Mouse (Mus musculus) CH12.LX (cell line): ENCODE measurements around the gene Grik1. TPM values are rescaled to one million over a fixed set of nuclear protein-coding genes. Genes with fewer than 3 reads are reported as not detected.

Source experiments
- DNase-seq: peaks from one replicate; pipeline ENCODE4 v3.0.0-alpha.2; 2013; ENCODE audit errors: extremely low read depth
- H3K27ac ChIP-seq: 2 replicates; pipeline ENCODE4 v1.5.1; 2012; ENCODE audit warnings: low read depth, mild to moderate bottlenecking, control low read depth, moderate library complexity; ENCODE audit not compliant: insufficient read depth
- H3K27me3 ChIP-seq: replicated peaks from 2 replicates; pipeline ENCODE3; 2012; ENCODE audit warnings: inconsistent platforms
- H3K36me3 ChIP-seq, 2 experiments: replicated peaks in 1 of 2; 2 replicates each; pipeline versions ENCODE3 to v1.6.1; 2012; ENCODE audit warnings: inconsistent platforms in 1 of 2, low read length in 1 of 2, mild to moderate bottlenecking in 1 of 2, mixed read lengths in 1 of 2, moderate library complexity in 1 of 2; ENCODE audit not compliant: control insufficient read depth in 1 of 2, insufficient read depth in 1 of 2
- H3K4me1 ChIP-seq, 2 experiments: 2 replicates each; pipeline ENCODE4 v1.6.1; 2012; ENCODE audit warnings: inconsistent platforms in 1 of 2, moderate library complexity in 1 of 2; ENCODE audit not compliant: insufficient read depth in 2 of 2, control insufficient read depth in 1 of 2
- H3K4me2 ChIP-seq: 2 replicates; pipeline ENCODE4 v1.6.1; 2012; ENCODE audit warnings: low read depth, mild to moderate bottlenecking, control low read depth; ENCODE audit not compliant: poor library complexity, insufficient read depth, severe bottlenecking
- H3K4me3 ChIP-seq, 3 experiments: fragments of 150-350 bp in 1 of 3; sonication (generic) in 1 of 3; replicated peaks in 1 of 3; 2 replicates each; pipeline versions ENCODE3 to v1.5.1; 2011 to 2012; ENCODE audit warnings: low read depth in 2 of 3, low read length in 2 of 3, mild to moderate bottlenecking in 2 of 3, moderate library complexity in 2 of 3, control low read depth in 1 of 3, improper control_type of control experiment in 1 of 3, inconsistent platforms in 1 of 3, mixed read lengths in 1 of 3; ENCODE audit not compliant: poor library complexity in 1 of 3
- H3K79me2 ChIP-seq: replicated peaks from 2 replicates; pipeline ENCODE4 v1.6.1; 2012; ENCODE audit warnings: mild to moderate bottlenecking, moderate library complexity; ENCODE audit not compliant: control insufficient read depth, poor library complexity, insufficient read depth, severe bottlenecking; ENCODE audit errors: extremely low read depth
- H3K9ac ChIP-seq: 2 replicates; pipeline ENCODE4 v1.6.1; 2012; ENCODE audit warnings: low read depth, mild to moderate bottlenecking, control low read depth, moderate library complexity; ENCODE audit not compliant: insufficient read depth
- H3K9me3 ChIP-seq: replicated peaks from 2 replicates; pipeline ENCODE3; 2012; ENCODE audit warnings: low read length, inconsistent platforms, mixed read lengths
- BHLHE40 ChIP-seq: IDR thresholded peaks from 2 replicates; pipeline ENCODE4 v1.6.1; 2011; ENCODE audit warnings: mild to moderate bottlenecking, low read depth, low read length, improper control_type of control experiment
- CHD2 ChIP-seq: IDR thresholded peaks from 2 replicates; pipeline ENCODE4 v1.6.1; 2011; ENCODE audit warnings: low read length, improper control_type of control experiment
- CTCF ChIP-seq, 2 experiments: IDR thresholded peaks in 1 of 2; conservative IDR thresholded peaks in 1 of 2; 2 replicates each; pipeline ENCODE4 v1.5.1; 2011 to 2012; ENCODE audit warnings: low read depth in 2 of 2, low read length in 2 of 2, improper control_type of control experiment in 1 of 2, inconsistent platforms in 1 of 2, mild to moderate bottlenecking in 1 of 2, moderate library complexity in 1 of 2
- E2F4 ChIP-seq: IDR thresholded peaks from 2 replicates; pipeline ENCODE4 v1.6.1; 2011; ENCODE audit warnings: low read depth, low read length, improper control_type of control experiment; ENCODE audit not compliant: insufficient replicate concordance
- ETS1 ChIP-seq: conservative IDR thresholded peaks from 2 replicates; pipeline ENCODE4 v1.6.1; 2012; ENCODE audit warnings: low read depth, mild to moderate bottlenecking, inconsistent platforms, low read length, improper control_type of control experiment, moderate library complexity
- GABPA ChIP-seq: IDR thresholded peaks from 2 replicates; pipeline ENCODE4 v1.6.1; 2012; ENCODE audit warnings: low read depth, low read length, improper control_type of control experiment, inconsistent platforms; ENCODE audit not compliant: insufficient replicate concordance
- IRF4 ChIP-seq: IDR thresholded peaks from 2 replicates; pipeline ENCODE4 v1.6.1; 2014; ENCODE audit warnings: low read depth, mild to moderate bottlenecking, inconsistent platforms, low read length, improper control_type of control experiment
- JUN ChIP-seq: IDR thresholded peaks from 2 replicates; pipeline ENCODE4 v1.6.1; 2011; ENCODE audit warnings: low read depth, mild to moderate bottlenecking, low read length, improper control_type of control experiment, moderate library complexity; ENCODE audit not compliant: insufficient read depth
- JUND ChIP-seq: conservative IDR thresholded peaks from 2 replicates; pipeline ENCODE4 v1.6.1; 2011; ENCODE audit warnings: low read depth, low read length, improper control_type of control experiment
- MAX ChIP-seq: IDR thresholded peaks from 2 replicates; pipeline ENCODE4 v1.6.1; 2011; ENCODE audit warnings: low read length, improper control_type of control experiment
- MEF2A ChIP-seq: IDR thresholded peaks from 2 replicates; pipeline ENCODE4 v1.6.1; 2014; ENCODE audit warnings: low read depth, mild to moderate bottlenecking, inconsistent platforms, low read length, improper control_type of control experiment, borderline replicate concordance
- MYC ChIP-seq: IDR thresholded peaks from 2 replicates; pipeline ENCODE4 v1.6.1; 2011; ENCODE audit warnings: low read depth, mild to moderate bottlenecking, improper control_type of control experiment, low read length
- POLR2AphosphoS2 ChIP-seq: IDR thresholded peaks from 2 replicates; pipeline ENCODE4 v1.6.1; 2011; ENCODE audit warnings: low read depth, low read length, improper control_type of control experiment
- RAD21 ChIP-seq: IDR thresholded peaks from 2 replicates; pipeline ENCODE4 v1.6.1; 2011; ENCODE audit warnings: low read depth, mild to moderate bottlenecking, low read length, improper control_type of control experiment, moderate library complexity
- SMC3 ChIP-seq: IDR thresholded peaks from 2 replicates; pipeline ENCODE4 v1.6.1; 2011; ENCODE audit warnings: low read depth, low read length, improper control_type of control experiment
- TBP ChIP-seq: conservative IDR thresholded peaks from 2 replicates; pipeline ENCODE4 v1.6.1; 2011; ENCODE audit warnings: low read depth, low read length, improper control_type of control experiment
- USF1 ChIP-seq: IDR thresholded peaks from 2 replicates; pipeline ENCODE4 v1.6.1; 2014; ENCODE audit warnings: low read depth, mild to moderate bottlenecking, inconsistent platforms, low read length, improper control_type of control experiment
- ZC3H11A ChIP-seq: IDR thresholded peaks from 2 replicates; pipeline ENCODE4 v1.6.1; 2012; ENCODE audit warnings: low read depth, mild to moderate bottlenecking, inconsistent platforms, low read length, improper control_type of control experiment
- ZMIZ1 ChIP-seq: IDR thresholded peaks from 2 replicates; pipeline ENCODE4 v1.6.1; 2012; ENCODE audit warnings: low read depth, mild to moderate bottlenecking, inconsistent platforms, low read length, improper control_type of control experiment
- dilution Hi-C: fragments of 300-500 bp; cut with MboI; formaldehyde crosslinking; loops from 2 replicates; pipeline ENCODE4 v1.14.3; 2020; ENCODE audit warnings: low sequenced_read_pairs; ENCODE audit not compliant: extremely low pct_unique_long_range_greater_than_20kb, extremely low pct_ligation_motif_present
- in situ Hi-C: fragments of 300-500 bp; cut with MboI; formaldehyde crosslinking; loops from 3 replicates; pipeline ENCODE4 v1.14.3; 2019; ENCODE audit warnings: low sequenced_read_pairs, low pct_ligation_motif_present, low pct_unique_long_range_greater_than_20kb, mixed read lengths
- polyA plus RNA-seq: library from polyadenylated mRNA; unstranded; fragments of >175 nt; gene quantifications from 2 replicates; pipeline ENCODE4 v1.2.1, GENCODE M21; 2012; ENCODE audit warnings: low read depth; ENCODE audit not compliant: insufficient read length
- total RNA-seq, 2 experiments: library from RNA; depleted of rRNA; stranded (reverse); fragments of 300-350 nt in 1 of 2; fragments of >200 nt in 1 of 2; gene quantifications; 2 replicates each; pipeline ENCODE4 v1.2.3; 2012 to 2014

Gene Grik1
- total and polyA plus RNA-seq, 3 experiments = 0.08 to 0.13 TPM; not detected in 1

DNA sequence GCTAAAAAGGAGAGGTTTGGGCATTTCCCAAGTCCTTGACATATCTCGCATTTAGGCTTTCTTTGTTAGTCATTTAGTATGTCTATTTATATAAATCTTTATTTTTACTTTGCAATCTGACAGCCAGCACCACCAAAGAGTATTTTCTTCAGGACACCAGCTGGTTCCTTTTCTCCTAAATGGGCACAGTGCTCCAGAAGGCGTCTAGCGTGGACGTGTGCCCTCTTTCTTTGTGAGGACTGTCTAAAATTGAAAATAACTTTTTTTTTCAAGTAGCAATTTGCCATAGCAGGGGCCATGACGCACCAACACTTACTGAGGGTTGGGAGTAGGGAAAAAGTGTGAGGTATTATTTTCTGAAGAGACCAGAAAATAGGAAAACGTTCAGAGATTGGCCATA is 425.5 kb downstream of the Grik1 start:
- dilution Hi-C loops (no loop called here), in situ Hi-C loops (no loop called here)
- Histone ChIP-seq H3K4me1 (no peaks in the 10 kb centered on the region), H3K36me3 (no peaks in the 10 kb centered on the region), H3K4me2 (no peak overlapping the region), H3K9me3 (no peaks in the 10 kb centered on the region), H3K27me3 (no peaks in the 10 kb centered on the region), H3K79me2 (no peaks in the 10 kb centered on the region), H3K4me3 (no peak overlapping the region), H3K27ac (no peak overlapping the region), H3K9ac (no peak overlapping the region)
- TF ChIP-seq USF1 (no peak), GABPA (no peak), BHLHE40 (no peak), ETS1 (no peak), MAX (no peak), ZC3H11A (no peak), MEF2A (no peak), IRF4 (no peak), CHD2 (no peak), ZMIZ1 (no peak), E2F4 (no peak), JUND (no peak), POLR2AphosphoS2 (no peak), MYC (no peak)
- DNase-seq = no peak

GRCm38 (mm10) chr16:87861722-87862121 is 428.3 kb downstream of the Grik1 start:
- H3K27ac ChIP-seq = no peak overlapping the region
- no peak overlapping the region for H3K4me2 ChIP-seq
- dilution Hi-C loops = no loop called here
- no peaks in the 10 kb centered on the region for H3K4me1 ChIP-seq
- in situ Hi-C loops = no loop called here
- H3K9me3 ChIP-seq = no peaks in the 10 kb centered on the region
- no peaks in the 10 kb centered on the region for H3K79me2 ChIP-seq
- DNase-seq = no peak
- no peak overlapping the region for H3K4me3 ChIP-seq
- H3K9ac ChIP-seq = no peak overlapping the region
- H3K36me3 ChIP-seq = no peaks in the 10 kb centered on the region
- H3K27me3 ChIP-seq = no peaks in the 10 kb centered on the region
- TF ChIP-seq SMC3 (peak; percentile 21; the same call in 1 of the 2 replicates), RAD21 (peak; percentile 26), CTCF (conservative IDR thresholded peaks at IDR 0.05 in 1 of 2, IDR thresholded peaks at IDR 0.05 in 1 of 2; ENCODE audit: low read depth in 2 of 2, low read length in 2 of 2) (peak in 1 of 2 experiments; percentile 26; a peak in 1 of 4 replicates), TBP (no peak), JUN (no peak)
- TF ChIP-seq, all 38 proteins: peak for 3
